Mouse (Mus musculus): ENCODE data around the gene Stat3.

Gene Stat3

GRCm38 (mm10) chr11:100964180-100964579, 24.8 kb upstream of the Stat3 start:
- no peak for DNase-seq (ENCODE audit: low spot score)

GRCm38 (mm10) chr11:100963647-100964046, 24.3 kb upstream of the Stat3 start:
- DNase-seq (ENCODE audit: low spot score), result no peak

- DNase-seq (ENCODE audit: low spot score), result peak; percentile 64
Measured at GRCm38 (mm10) chr11:100962371-100962911, 23.1 kb upstream of the Stat3 start.

- peak; percentile 45 for DNase-seq (ENCODE audit: low spot score)
Measured at GRCm38 (mm10) chr11:100960540-100960939, 21.2 kb upstream of the Stat3 start.

- no peak for DNase-seq (ENCODE audit: low spot score)
Measured at GRCm38 (mm10) chr11:100959826-100960225, 20.5 kb upstream of the Stat3 start.

GRCm38 (mm10) chr11:100959464-100959810, 20.1 kb upstream of the Stat3 start:
- DNase-seq (ENCODE audit: low spot score), result peak; percentile 64

- DNase-seq (ENCODE audit: low spot score), result no peak
Measured at GRCm38 (mm10) chr11:100958613-100959463, 19.5 kb upstream of the Stat3 start.

GRCm38 (mm10) chr11:100957915-100958469, 18.7 kb upstream of the Stat3 start:
- DNase-seq (ENCODE audit: low spot score), result no peak

GRCm38 (mm10) chr11:100957244-100957643, 17.9 kb upstream of the Stat3 start:
- peak; percentile 83 for DNase-seq (ENCODE audit: low spot score)

- no peak for DNase-seq (ENCODE audit: low spot score)
Measured at GRCm38 (mm10) chr11:100949540-100949939, 10.2 kb upstream of the Stat3 start.

- no peak for DNase-seq (ENCODE audit: low spot score)
Measured at GRCm38 (mm10) chr11:100948317-100948716, 9.0 kb upstream of the Stat3 start.

- no peak for DNase-seq (ENCODE audit: low spot score)
Measured at GRCm38 (mm10) chr11:100947548-100947947, 8.2 kb upstream of the Stat3 start.

GRCm38 (mm10) chr11:100946862-100947261, 7.5 kb upstream of the Stat3 start:
- no peak for DNase-seq (ENCODE audit: low spot score)

GRCm38 (mm10) chr11:100942388-100942787, 3.0 kb upstream of the Stat3 start:
- no peak for DNase-seq (ENCODE audit: low spot score)

GRCm38 (mm10) chr11:100938711-100939511, 429 bp downstream of the Stat3 start:
- peak; percentile 32 for DNase-seq (ENCODE audit: low spot score)

GRCm38 (mm10) chr11:100938112-100938511, 1.2 kb downstream of the Stat3 start:
- no peak for DNase-seq (ENCODE audit: low spot score)

GRCm38 (mm10) chr11:100937295-100937694, 2.0 kb downstream of the Stat3 start:
- no peak for DNase-seq (ENCODE audit: low spot score)

- peak; percentile 39 for DNase-seq (ENCODE audit: low spot score)
Measured at GRCm38 (mm10) chr11:100935373-100936355, 3.7 kb downstream of the Stat3 start.

GRCm38 (mm10) chr11:100931254-100931921, 8.0 kb downstream of the Stat3 start:
- DNase-seq (ENCODE audit: low spot score), result peak; percentile 77

GRCm38 (mm10) chr11:100930611-100931010, 8.7 kb downstream of the Stat3 start:
- no peak for DNase-seq (ENCODE audit: low spot score)

- DNase-seq (ENCODE audit: low spot score), result no peak
Measured at GRCm38 (mm10) chr11:100927386-100927785, 12.0 kb downstream of the Stat3 start.
